Mouse (Mus musculus): Measurements from ENCODE around the gene Tmem120a.

The Tmem120a gene

GRCm38 (mm10) chr5:135743741-135744609 is at the start of gene Tmem120a:
TSS of gene Tmem120a (minus strand) at chr5:135744448.
- DNase-seq (ENCODE audit: low spot score), result peak; percentile 95

GRCm38 (mm10) chr5:135782901-135783300 is 38.7 kb upstream of the Tmem120a start:
- no peak for DNase-seq (ENCODE audit: low spot score)

GRCm38 (mm10) chr5:135780331-135780730 is 36.1 kb upstream of the Tmem120a start:
- DNase-seq (ENCODE audit: low spot score), result no peak

GRCm38 (mm10) chr5:135778471-135779445 is 34.5 kb upstream of the Tmem120a start, which contains the start of gene Mdh2:
TSS of gene Mdh2 (plus strand) at chr5:135778480.
- DNase-seq (ENCODE audit: low spot score), result peak; percentile 100

GRCm38 (mm10) chr5:135777796-135778470 is 33.7 kb upstream of the Tmem120a start, which contains the start of gene Styxl1:
TSS of gene Styxl1 (minus strand) at chr5:135778385.
- DNase-seq (ENCODE audit: low spot score), result peak; percentile 56

GRCm38 (mm10) chr5:135776546-135776945 is 32.3 kb upstream of the Tmem120a start:
- DNase-seq (ENCODE audit: low spot score), result no peak

- DNase-seq (ENCODE audit: low spot score), result no peak
Observed at GRCm38 (mm10) chr5:135772519-135772918, 28.3 kb upstream of the Tmem120a start.

- DNase-seq (ENCODE audit: low spot score), result no peak
Observed at GRCm38 (mm10) chr5:135764971-135765370, 20.7 kb upstream of the Tmem120a start.

- peak; percentile 91 for DNase-seq (ENCODE audit: low spot score)
Observed at GRCm38 (mm10) chr5:135763526-135763925, 19.3 kb upstream of the Tmem120a start.

- no peak for DNase-seq (ENCODE audit: low spot score)
Observed at GRCm38 (mm10) chr5:135761881-135762280, 17.6 kb upstream of the Tmem120a start.

GRCm38 (mm10) chr5:135751595-135751994 is 7.3 kb upstream of the Tmem120a start:
- no peak for DNase-seq (ENCODE audit: low spot score)

GRCm38 (mm10) chr5:135751041-135751440 is 6.8 kb upstream of the Tmem120a start:
- no peak for DNase-seq (ENCODE audit: low spot score)

- DNase-seq (ENCODE audit: low spot score), result no peak
Observed at GRCm38 (mm10) chr5:135744742-135745141, 494 bp upstream of the Tmem120a start.

- DNase-seq (ENCODE audit: low spot score), result peak; percentile 67
Observed at GRCm38 (mm10) chr5:135742941-135743740, 1.1 kb downstream of the Tmem120a start.

- DNase-seq (ENCODE audit: low spot score), result no peak
Observed at GRCm38 (mm10) chr5:135742156-135742555, 2.1 kb downstream of the Tmem120a start.

GRCm38 (mm10) chr5:135738266-135738665 is 6.0 kb downstream of the Tmem120a start:
- DNase-seq (ENCODE audit: low spot score), result peak; percentile 16

- no peak for DNase-seq (ENCODE audit: low spot score)
Observed at GRCm38 (mm10) chr5:135737154-135737553, 7.1 kb downstream of the Tmem120a start.

GRCm38 (mm10) chr5:135736544-135736943 is 7.7 kb downstream of the Tmem120a start:
- no peak for DNase-seq (ENCODE audit: low spot score)

GRCm38 (mm10) chr5:135735741-135736140 is 8.5 kb downstream of the Tmem120a start:
- DNase-seq (ENCODE audit: low spot score), result no peak

- no peak for DNase-seq (ENCODE audit: low spot score)
Observed at GRCm38 (mm10) chr5:135734057-135734680, 10.1 kb downstream of the Tmem120a start.
